Mouse (Mus musculus) T-helper 17 cell (primary cell): ENCODE results near the gene Gnptg.

Source experiments
- in situ Hi-C, 2 experiments: fragments of 300-600 bp; cut with MboI, MseI; formaldehyde crosslinking; loops; 1 replicate in 1 of 2; 2 replicates in 1 of 2; pipeline ENCODE4 v1.15.1; 2025; ENCODE audit warnings: high pct_unique_total_duplicates in 2 of 2

The Gnptg gene

GRCm38 (mm10) chr17:25189091-25189490 lies 50.8 kb downstream of the Gnptg start:
- in situ Hi-C loops: loop anchor here (5.0 kb wide), 2 partner anchors 38 to 83 kb away; partner anchors contain the start of gene Ube2i (in 1 of the 2)

GRCm38 (mm10) chr17:25188150-25189031 lies 51.5 kb downstream of the Gnptg start, which contains the start of gene Unkl:
Unkl (plus strand) TSS chr17:25188397.
- in situ Hi-C loops: loop anchor here (5.0 kb wide), 2 partner anchors 39 to 84 kb away; partner anchors contain the start of gene Ube2i (in 1 of the 2)

- in situ Hi-C loops: loop anchor here (5.0 kb wide), 2 partner anchors 40 to 85 kb away; partner anchors contain the start of gene Ube2i (in 1 of the 2)
Measured at GRCm38 (mm10) chr17:25187784-25188149, 52.2 kb downstream of the Gnptg start.

GRCm38 (mm10) chr17:25184961-25185360 lies 55.0 kb downstream of the Gnptg start:
- in situ Hi-C loops: loop anchor here (5.0 kb wide), 2 partner anchors 42 to 87 kb away; partner anchors contain the start of gene Ube2i (in 1 of the 2)

GRCm38 (mm10) chr17:25184129-25184691 lies 55.7 kb downstream of the Gnptg start, which contains the start of gene BC003965:
BC003965 (plus strand) TSS chr17:25184554.
- in situ Hi-C loops: no loop called here
